11 mouse cellular contexts compared by ENCODE assay signal in genomic region chr4:135002091-135002925, GRCm38 (mm10).
DNase-seq lines count a peak whose midpoint lies in the region; ATAC-seq and TF ChIP-seq lines count a peak whose summit lies in the region.
"Had no signal": no experiment of that assay in that cellular context is flagged by ENCODE, and none has a peak within 500 bp of the region (broad histone marks: within the 10 kb centered on the region; RNA-seq: fewer than 3 reads in every experiment).

No protein-coding gene starts in this region.

- no peak for TF ChIP-seq POLR2A in kidney, adult 2 months (IDR thresholded peaks at IDR 0.05; ENCODE audit: low read depth, low read length)
- TF ChIP-seq POLR2A in brain, embryonic 14.5 days (IDR thresholded peaks at IDR 0.05; ENCODE audit: borderline replicate concordance, extremely low read depth, insufficient read depth, insufficient read length, poor library complexity, severe bottlenecking) = no peak

- no peaks in the 10 kb centered on the region for H3K27me3 ChIP-seq in kidney, adult 2 months (replicated peaks; ENCODE audit: control insufficient read depth, insufficient read depth, low read length)
- no peaks in the 10 kb centered on the region for H3K27me3 ChIP-seq in heart, embryonic 11.5 days (ENCODE audit: control insufficient read depth, insufficient read depth, low read length)
- no peaks in the 10 kb centered on the region; the same call in 1 of the 2 replicates for H3K27me3 ChIP-seq in limb, embryonic 12.5 days
- H3K27me3 ChIP-seq: hindbrain, embryonic 15.5 days had no signal

- peak overlapping the region; percentile 34; the same call in 1 of the 2 replicates for H3K9ac ChIP-seq in heart, embryonic 11.5 days (ENCODE audit: low read depth, low read length)
- no peak overlapping the region for H3K9ac ChIP-seq in limb, embryonic 12.5 days (replicated peaks)
- H3K9ac ChIP-seq: hindbrain, embryonic 15.5 days; liver, embryonic 13.5 days had no signal

- peak overlapping the region; percentile 31 for H3K4me2 ChIP-seq in heart, embryonic 11.5 days
- peak overlapping the region; percentile 28 for H3K4me2 ChIP-seq in limb, embryonic 12.5 days
- H3K4me2 ChIP-seq: hindbrain, embryonic 15.5 days; liver, embryonic 13.5 days had no signal

- H3K4me1 ChIP-seq in kidney, adult 2 months (ENCODE audit: control insufficient read depth, insufficient read depth, low read length) = no peaks in the 10 kb centered on the region
- peaks cover 22% of the 10 kb centered on the region for H3K4me1 ChIP-seq in heart, embryonic 11.5 days (ENCODE audit: control insufficient read depth, insufficient read depth, low read length)
- peaks cover 23% of the 10 kb centered on the region for H3K4me1 ChIP-seq in limb, embryonic 12.5 days (replicated peaks)

- no peaks in the 10 kb centered on the region for H3K9me3 ChIP-seq in heart, embryonic 11.5 days (replicated peaks; ENCODE audit: control insufficient read depth, low read length)
- no peaks in the 10 kb centered on the region for H3K9me3 ChIP-seq in limb, embryonic 12.5 days
- H3K9me3 ChIP-seq: hindbrain, embryonic 15.5 days; liver, embryonic 13.5 days had no signal

- WGBS in kidney, adult 2 months = 41% methylated on average over 16 of the region's 16 CpGs
- 35% methylated on average over 16 of the region's 16 CpGs for WGBS in heart, embryonic 11.5 days (ENCODE audit: insufficient replicate concordance)
- 27% methylated on average over 16 of the region's 16 CpGs for WGBS in limb, embryonic 12.5 days

- no peak; the same call in 1 of the 2 replicates for ATAC-seq in heart, embryonic 11.5 days (replicated peaks; ENCODE audit: insufficient number of reproducible peaks, low FRiP score, low TSS enrichment)
- peak; percentile 84 for ATAC-seq in limb, embryonic 12.5 days (ENCODE audit: insufficient number of reproducible peaks, insufficient read depth, low FRiP score, low TSS enrichment, low read depth)
- ATAC-seq in erythroblast, adult 5-6 weeks (replicated peaks; ENCODE audit: low FRiP score, poor library complexity, severe bottlenecking) = no peak

- no peaks in the 10 kb centered on the region for H3K36me3 ChIP-seq in kidney, adult 2 months (ENCODE audit: control insufficient read depth, insufficient read depth, low read length)
- H3K36me3 ChIP-seq in heart, embryonic 11.5 days (ENCODE audit: control insufficient read depth, insufficient read depth, low read length) = no peaks in the 10 kb centered on the region
- H3K36me3 ChIP-seq in limb, embryonic 12.5 days = no peaks in the 10 kb centered on the region
- H3K36me3 ChIP-seq: hindbrain, embryonic 15.5 days; liver, embryonic 13.5 days had no signal

- intact Hi-C loops in gastrocnemius, postnatal 36 days (cut with DNase I) = no loop called here

- peak; percentile 10 for DNase-seq in kidney, adult 2 months
- no peak for DNase-seq in kidney, adult 9 months
- peak; percentile 22 for DNase-seq in brain, embryonic 14.5 days (ENCODE audit: low read depth)
- no peak for DNase-seq in spleen, postnatal 36 days (ENCODE audit: low spot score in 2 of 2)
- DNase-seq in gastrocnemius, postnatal 36 days = no peak
- DNase-seq: adrenal gland, adult 2 months; liver, embryonic 13.5 days had no signal

- H3K4me3 ChIP-seq in kidney, adult 2 months (ENCODE audit: insufficient read depth, low read depth, low read length) = no peak overlapping the region
- no peak overlapping the region for H3K4me3 ChIP-seq in heart, embryonic 11.5 days (ENCODE audit: low read depth, low read length)
- no peak overlapping the region for H3K4me3 ChIP-seq in limb, embryonic 12.5 days (replicated peaks)
- H3K4me3 ChIP-seq: hindbrain, embryonic 15.5 days; liver, embryonic 13.5 days had no signal

- TF ChIP-seq CTCF in kidney, adult 2 months (conservative IDR thresholded peaks at IDR 0.05; ENCODE audit: insufficient read depth, insufficient read length, low read depth, low read length) = no peak
- TF ChIP-seq CTCF in brain, embryonic 14.5 days (IDR thresholded peaks at IDR 0.05; ENCODE audit: borderline replicate concordance, extremely low read depth, insufficient read depth, insufficient read length) = no peak

- H3K27ac ChIP-seq in kidney, adult 2 months (ENCODE audit: insufficient read depth, low read depth, low read length) = no peak overlapping the region
- peak overlapping the region; percentile 31; the same call in 1 of the 2 replicates for H3K27ac ChIP-seq in heart, embryonic 11.5 days (ENCODE audit: low read depth, low read length)
- H3K27ac ChIP-seq in limb, embryonic 12.5 days = peak overlapping the region; percentile 93
- H3K27ac ChIP-seq: hindbrain, embryonic 15.5 days; liver, embryonic 13.5 days had no signal

Comparison
In these comparisons a context has a peak if more than half of its experiments do, and no peak if none do; other contexts are left out.
1. DNase-seq: peak in kidney, adult 2 months (single experiment) and brain, embryonic 14.5 days (single experiment); none in kidney, adult 9 months (single experiment), spleen, postnatal 36 days (0 of 2) and gastrocnemius, postnatal 36 days (0 of 2).